Mouse (Mus musculus): ENCODE measurements at regions not wholly inside any gene's neighbourhood (a gene's known extent, or its start where the extent isn't known, plus 50 kb on each side); places are given as distances from the start of the nearest gene placed in this dataset.
"Not testable (repeated sequence)": the region's sequence is repeated elsewhere in the genome, so short reads cannot be mapped to it uniquely, and the experiment has no call there.

DNA sequence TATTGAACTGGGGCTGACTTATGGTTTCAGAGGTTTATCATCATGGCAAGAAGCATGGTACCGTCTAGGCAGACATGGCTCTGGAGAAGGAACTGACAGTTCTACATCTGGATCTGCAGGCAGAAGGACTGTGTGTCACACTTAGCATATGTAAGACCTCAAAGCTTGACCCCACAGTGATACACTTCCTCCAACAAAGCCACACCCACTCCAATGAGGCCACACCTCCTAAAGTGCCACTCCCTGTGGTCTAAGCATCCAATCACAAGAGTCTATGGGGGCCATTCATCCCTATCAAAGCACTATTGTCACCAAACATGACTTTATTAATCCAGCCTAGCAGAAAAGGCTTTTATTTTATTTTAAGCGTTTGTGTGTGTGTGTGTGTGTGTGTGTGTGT, 96.2 kb upstream of the Fam3c start:
- H3K4me3 ChIP-seq = no peak overlapping the region
- no peaks in the 10 kb centered on the region for H3K9me3 ChIP-seq
- no peaks in the 10 kb centered on the region for H3K27me3 ChIP-seq
- 86% methylated on average over 2 of the region's 2 CpGs for WGBS
- no peak overlapping the region for H3K4me2 ChIP-seq
- no peak overlapping the region for H3K9ac ChIP-seq
- no peak for ATAC-seq (ENCODE audit: low FRiP score, low read depth)
- H3K36me3 ChIP-seq = no peaks in the 10 kb centered on the region
- no peaks in the 10 kb centered on the region for H3K4me1 ChIP-seq (replicated peaks)
- H3K27ac ChIP-seq (replicated peaks) = no peak overlapping the region

DNA sequence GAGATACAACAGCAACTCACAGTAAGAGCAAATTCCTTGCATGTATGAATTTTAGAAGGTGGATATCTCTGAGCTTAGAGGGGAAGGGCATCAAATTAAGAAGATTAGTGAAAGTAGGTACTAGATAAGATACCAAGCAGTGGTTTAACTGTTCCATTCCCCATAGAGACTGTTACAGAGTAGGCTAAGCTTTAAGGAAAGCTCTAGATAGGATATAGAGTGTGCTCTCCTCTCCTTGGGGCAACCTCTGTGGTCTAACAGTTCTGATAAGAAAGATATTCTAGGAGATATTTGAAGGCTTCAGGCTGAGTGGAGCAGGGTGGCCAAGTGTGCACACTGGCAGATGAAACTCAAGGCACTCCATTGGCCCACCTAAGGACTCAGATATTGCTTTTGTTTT, 94.5 kb upstream of the Fam3c start:
- Histone ChIP-seq H3K27me3 (no peaks in the 10 kb centered on the region), H3K4me2 (no peak overlapping the region), H3K36me3 (no peaks in the 10 kb centered on the region), H3K9ac (no peak overlapping the region), H3K9me3 (no peaks in the 10 kb centered on the region), H3K27ac (replicated peaks) (no peak overlapping the region), H3K4me3 (no peak overlapping the region), H3K4me1 (replicated peaks) (no peaks in the 10 kb centered on the region)
- no peak for ATAC-seq (ENCODE audit: low FRiP score, low read depth)

DNA sequence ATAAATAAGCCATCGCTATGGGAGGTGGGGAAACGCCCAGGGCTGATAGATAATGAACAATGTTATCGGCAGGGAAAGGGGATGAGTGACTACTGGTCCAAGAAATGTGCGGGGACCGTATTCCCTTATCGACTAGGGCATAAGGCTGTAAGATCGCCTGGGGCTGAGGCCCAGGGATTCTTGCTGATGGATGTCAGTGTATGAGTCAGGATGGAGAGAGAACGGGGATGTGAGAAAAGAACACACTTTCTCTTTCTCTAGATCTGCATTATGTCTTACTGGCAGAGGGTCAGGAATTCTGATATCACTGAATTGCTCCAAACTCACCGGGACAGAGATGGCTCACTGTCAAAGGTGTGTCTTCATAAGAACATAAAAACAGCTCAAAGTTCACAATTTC, 92.9 kb upstream of the Fam3c start:
- ATAC-seq (ENCODE audit: low FRiP score, low read depth) = no peak
- no peaks in the 10 kb centered on the region for H3K27me3 ChIP-seq
- 92% methylated on average over 9 of the region's 9 CpGs for WGBS

DNA sequence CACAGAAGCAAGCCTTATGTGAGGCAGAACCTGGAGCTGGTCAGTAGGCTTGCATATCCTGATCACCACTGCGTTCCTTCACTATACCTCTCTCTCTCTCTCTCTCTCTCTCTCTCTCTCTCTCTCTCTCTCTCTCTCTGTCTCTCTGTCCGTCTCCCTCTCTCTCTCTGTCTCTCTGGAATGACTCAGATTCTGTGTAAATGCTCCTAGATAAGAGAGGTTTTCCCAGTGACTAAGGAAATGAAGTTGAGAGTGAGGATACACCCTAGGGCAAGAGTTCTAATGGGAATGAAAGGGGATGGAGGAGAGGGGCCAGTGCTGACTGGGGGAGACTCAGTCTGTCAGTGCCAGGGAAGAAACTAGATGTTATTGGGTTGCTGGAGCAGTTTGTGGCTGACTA, 91.6 kb upstream of the Fam3c start:
- H3K4me3 ChIP-seq = no peak overlapping the region
- ATAC-seq (ENCODE audit: low FRiP score, low read depth) = no peak
- H3K9ac ChIP-seq = no peak overlapping the region
- H3K4me2 ChIP-seq = no peak overlapping the region
- 72% methylated on average over 2 of the region's 2 CpGs for WGBS
- no peaks in the 10 kb centered on the region for H3K9me3 ChIP-seq
- H3K27ac ChIP-seq (replicated peaks) = no peak overlapping the region
- H3K36me3 ChIP-seq = no peaks in the 10 kb centered on the region
- H3K4me1 ChIP-seq (replicated peaks) = no peaks in the 10 kb centered on the region
- H3K27me3 ChIP-seq = no peaks in the 10 kb centered on the region

More for the DNA sequence above, 92.9 kb upstream of the Fam3c start:
- H3K9ac ChIP-seq = no peak overlapping the region
- no peak overlapping the region for H3K4me3 ChIP-seq
- H3K36me3 ChIP-seq = no peaks in the 10 kb centered on the region
- no peaks in the 10 kb centered on the region for H3K9me3 ChIP-seq
- H3K27ac ChIP-seq (replicated peaks) = no peak overlapping the region
- H3K4me2 ChIP-seq = no peak overlapping the region
- H3K4me1 ChIP-seq (replicated peaks) = no peaks in the 10 kb centered on the region

DNA sequence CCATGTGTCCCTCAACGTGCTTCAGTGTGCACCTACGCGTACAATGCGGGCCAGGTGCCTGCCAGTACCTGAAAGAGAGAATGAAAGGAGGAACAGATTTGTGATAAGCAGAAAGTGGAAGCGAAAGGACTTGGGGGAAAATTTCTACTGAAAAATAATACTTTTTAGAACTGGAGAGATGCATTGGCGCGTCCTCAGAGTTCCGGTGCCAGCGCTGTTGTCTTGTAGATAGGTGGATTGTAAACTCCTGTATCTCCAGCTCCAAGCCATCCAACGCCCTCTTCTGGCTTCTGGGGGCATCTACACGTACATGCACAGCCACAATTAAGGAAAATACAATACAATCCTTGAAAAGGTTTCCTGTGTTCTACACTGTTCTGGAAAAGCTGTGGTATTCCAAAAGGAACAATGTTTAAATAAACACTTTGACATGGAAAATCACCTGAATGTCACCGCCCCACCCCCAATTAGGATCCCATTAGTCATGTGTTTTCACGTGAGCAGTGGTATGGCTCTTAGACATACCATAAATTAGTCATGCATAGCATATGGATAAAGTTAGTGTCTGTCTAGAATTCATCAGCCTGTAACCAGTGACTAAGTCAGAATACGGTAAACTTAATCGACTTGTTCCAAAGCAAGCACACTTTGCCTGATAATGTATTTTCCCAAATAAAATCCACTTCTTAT, 90.7 kb upstream of the Fam3c start:
- 86% methylated on average over 15 of the region's 15 CpGs for WGBS
- no peak for ATAC-seq (ENCODE audit: low FRiP score, low read depth)
- H3K27me3 ChIP-seq = no peaks in the 10 kb centered on the region
- no peak overlapping the region for H3K9ac ChIP-seq
- no peak overlapping the region for H3K4me2 ChIP-seq
- no peak overlapping the region for H3K27ac ChIP-seq (replicated peaks)
- no peaks in the 10 kb centered on the region for H3K4me1 ChIP-seq (replicated peaks)
- H3K9me3 ChIP-seq = no peaks in the 10 kb centered on the region
- H3K4me3 ChIP-seq = no peak overlapping the region
- H3K36me3 ChIP-seq = no peaks in the 10 kb centered on the region

DNA sequence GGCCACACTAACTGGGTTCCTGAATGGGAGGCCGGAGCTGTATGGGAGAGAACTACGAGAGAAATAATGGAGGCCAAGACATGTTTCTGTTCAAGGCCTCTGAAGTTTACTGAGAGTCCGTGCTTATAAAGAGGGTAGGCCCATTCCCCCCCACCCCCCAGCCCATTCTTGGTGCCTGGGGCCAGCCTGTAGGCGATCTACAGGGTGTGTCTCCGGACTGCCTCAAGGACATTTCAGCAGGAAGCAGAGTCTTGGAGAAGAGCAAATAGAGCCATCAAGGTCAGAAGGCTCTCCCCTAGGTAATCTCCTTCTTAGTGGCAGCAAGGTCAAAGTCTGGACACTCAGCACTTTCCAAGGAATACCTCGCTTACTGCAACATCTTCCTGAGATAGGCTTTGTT, 88.8 kb upstream of the Fam3c start:
- H3K27me3 ChIP-seq; H3K36me3 ChIP-seq; ATAC-seq (ENCODE audit: low FRiP score, low read depth); H3K4me1 ChIP-seq (replicated peaks); H3K4me3 ChIP-seq; H3K9me3 ChIP-seq; H3K9ac ChIP-seq; H3K4me2 ChIP-seq; H3K27ac ChIP-seq (replicated peaks): not testable (repeated sequence)
- WGBS = 93% methylated on average over 6 of the region's 6 CpGs

DNA sequence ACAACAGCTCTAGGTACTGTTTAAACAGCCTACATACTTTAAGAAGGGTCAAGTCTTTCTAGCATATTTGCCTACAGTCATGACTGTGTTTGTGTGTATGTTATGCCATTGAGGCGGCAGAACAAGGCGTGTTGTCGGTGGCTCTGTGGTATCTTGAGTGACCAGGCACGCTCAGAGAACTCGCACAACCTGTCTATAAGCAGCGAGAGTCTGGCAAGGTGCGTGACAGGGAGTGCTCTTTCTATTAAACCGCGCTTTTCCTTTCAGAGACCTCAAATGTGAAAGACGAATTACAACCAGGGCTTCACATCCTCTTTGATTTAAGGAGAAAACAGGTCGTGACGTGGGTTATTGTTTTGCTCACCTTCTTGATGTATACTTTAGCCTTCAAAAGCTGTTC, 88.2 kb upstream of the Fam3c start:
- no peaks in the 10 kb centered on the region for H3K36me3 ChIP-seq
- no peaks in the 10 kb centered on the region for H3K27me3 ChIP-seq
- H3K4me1 ChIP-seq (replicated peaks) = no peaks in the 10 kb centered on the region
- no peak overlapping the region for H3K27ac ChIP-seq (replicated peaks)
- H3K4me2 ChIP-seq = no peak overlapping the region
- no peak for ATAC-seq (ENCODE audit: low FRiP score, low read depth)
- WGBS = 90% methylated on average over 12 of the region's 12 CpGs
- no peak overlapping the region for H3K4me3 ChIP-seq
- H3K9me3 ChIP-seq = no peaks in the 10 kb centered on the region
- H3K9ac ChIP-seq = no peak overlapping the region

DNA sequence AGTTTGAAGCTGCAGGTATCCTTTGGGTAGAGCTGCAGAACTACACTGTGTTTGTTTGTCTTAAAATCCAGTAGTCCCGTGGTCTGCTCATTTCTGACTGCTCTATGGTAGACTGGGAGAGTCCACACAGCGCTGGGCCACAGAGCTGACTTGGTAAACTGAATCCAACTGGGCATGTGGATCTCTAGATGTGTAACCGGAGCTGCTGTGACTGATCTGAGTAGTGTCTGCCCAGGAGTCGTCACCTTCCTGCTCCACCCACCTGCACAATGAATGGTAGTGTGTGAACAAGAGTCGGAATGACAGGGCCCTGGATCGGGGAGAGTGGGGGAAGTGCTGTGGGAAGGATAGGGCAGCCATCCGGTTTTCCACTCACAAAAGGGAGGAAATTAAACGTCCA, 87.5 kb upstream of the Fam3c start:
- Histone ChIP-seq H3K9ac (no peak overlapping the region), H3K4me1 (replicated peaks) (no peaks in the 10 kb centered on the region), H3K9me3 (no peaks in the 10 kb centered on the region), H3K4me3 (no peak overlapping the region), H3K4me2 (no peak overlapping the region), H3K36me3 (no peaks in the 10 kb centered on the region), H3K27me3 (no peaks in the 10 kb centered on the region), H3K27ac (replicated peaks) (no peak overlapping the region)
- 61% methylated on average over 8 of the region's 8 CpGs for WGBS
- no peak; the same call in 1 of the 2 replicates for ATAC-seq (ENCODE audit: low FRiP score, low read depth)

DNA sequence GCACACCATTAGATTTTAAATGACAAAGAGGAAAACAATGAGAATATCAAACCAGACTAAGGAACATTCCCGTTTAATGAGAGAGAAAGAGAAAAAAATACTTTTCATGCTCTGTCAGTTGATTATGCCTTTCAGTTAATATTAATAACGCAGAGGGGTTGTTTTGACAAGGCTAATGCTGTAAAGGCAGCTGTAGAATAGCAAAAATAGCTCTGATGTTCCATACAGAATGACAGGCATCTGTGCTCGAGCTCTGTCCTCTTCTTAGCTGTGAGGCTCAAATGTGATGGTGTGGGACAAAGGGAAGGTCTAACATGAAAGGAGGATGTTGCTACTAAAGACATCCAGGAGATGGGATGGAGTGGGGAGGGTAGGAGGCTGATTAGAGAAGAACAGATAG, 87.1 kb upstream of the Fam3c start:
- Histone ChIP-seq H3K4me1 (replicated peaks) (no peaks in the 10 kb centered on the region), H3K27me3 (no peaks in the 10 kb centered on the region), H3K27ac (replicated peaks) (no peak overlapping the region), H3K4me3 (no peak overlapping the region), H3K4me2 (no peak overlapping the region), H3K9ac (no peak overlapping the region), H3K9me3 (no peaks in the 10 kb centered on the region), H3K36me3 (no peaks in the 10 kb centered on the region)
- 71% methylated on average over 3 of the region's 3 CpGs for WGBS
- ATAC-seq (ENCODE audit: low FRiP score, low read depth) = no peak

DNA sequence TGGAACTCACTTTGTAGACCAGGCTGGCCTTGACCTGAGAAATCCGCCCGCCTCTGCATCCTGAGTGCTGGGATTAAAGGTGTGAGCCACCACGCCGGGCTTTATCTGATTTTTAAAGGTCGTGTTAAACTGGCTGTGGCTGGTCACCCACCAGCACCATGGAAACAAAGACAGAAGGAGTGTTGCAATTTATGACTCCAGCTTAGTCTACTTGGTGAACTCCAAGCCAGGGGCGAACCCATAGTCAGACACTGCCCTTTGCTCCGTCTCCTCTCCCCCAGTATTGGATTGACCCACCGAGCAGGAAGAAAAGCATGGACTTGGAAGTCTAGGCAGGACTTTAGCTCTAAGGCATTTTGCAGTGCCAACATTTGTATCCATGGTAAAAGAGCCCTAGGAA, 86.5 kb upstream of the Fam3c start:
- no peak for ATAC-seq (ENCODE audit: low FRiP score, low read depth)
- no peaks in the 10 kb centered on the region for H3K9me3 ChIP-seq
- no peak overlapping the region for H3K9ac ChIP-seq
- H3K27ac ChIP-seq (replicated peaks) = no peak overlapping the region
- H3K36me3 ChIP-seq = no peaks in the 10 kb centered on the region
- 86% methylated on average over 8 of the region's 8 CpGs for WGBS
- H3K4me3 ChIP-seq = no peak overlapping the region
- H3K27me3 ChIP-seq = no peaks in the 10 kb centered on the region
- no peak overlapping the region for H3K4me2 ChIP-seq
- no peaks in the 10 kb centered on the region for H3K4me1 ChIP-seq (replicated peaks)

DNA sequence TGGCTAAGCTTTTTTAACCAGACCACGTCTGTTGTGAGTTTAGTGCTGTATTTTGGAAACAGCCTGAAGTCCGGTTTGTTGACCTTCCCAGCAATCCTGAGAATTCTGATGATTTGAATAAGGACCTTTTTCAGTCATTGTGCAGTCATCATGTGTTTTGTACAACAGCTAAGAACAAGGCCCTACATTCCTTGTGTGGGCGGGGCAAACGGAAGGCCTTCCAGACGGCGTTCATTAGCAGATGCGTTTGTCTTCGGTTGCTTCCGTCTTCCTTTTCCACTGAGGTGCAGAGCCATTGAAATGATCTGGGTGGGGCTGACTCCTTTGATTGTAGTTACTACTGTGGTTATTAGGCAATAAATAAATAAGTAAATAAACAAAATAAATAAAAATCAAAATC, 83.8 kb upstream of the Fam3c start:
- Histone ChIP-seq H3K27me3 (no peaks in the 10 kb centered on the region), H3K27ac (replicated peaks) (no peak overlapping the region), H3K4me3 (no peak overlapping the region), H3K9ac (no peak overlapping the region), H3K9me3 (no peaks in the 10 kb centered on the region), H3K4me1 (replicated peaks) (no peaks in the 10 kb centered on the region), H3K4me2 (no peak overlapping the region), H3K36me3 (no peaks in the 10 kb centered on the region)
- WGBS = 86% methylated on average over 9 of the region's 9 CpGs
- no peak for ATAC-seq (ENCODE audit: low FRiP score, low read depth)

DNA sequence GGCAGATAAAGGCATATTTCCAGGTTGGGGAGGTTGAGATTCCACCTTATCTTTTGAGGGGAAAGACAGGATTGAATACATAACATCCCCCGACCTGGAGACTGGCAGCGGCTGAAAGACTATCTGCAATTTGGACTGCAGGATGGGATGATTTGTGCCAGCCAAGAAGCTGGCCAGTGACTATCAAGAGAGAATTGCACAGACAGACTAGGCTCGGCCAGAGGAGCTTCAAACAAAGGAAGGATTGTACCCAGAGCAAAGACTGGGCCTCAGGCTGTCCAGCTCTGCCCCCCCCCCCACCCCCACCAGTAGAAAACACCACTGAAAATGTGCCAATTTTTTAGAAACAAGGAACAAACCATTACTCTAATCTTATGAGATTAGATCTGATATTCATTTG, 73.0 kb upstream of the Fam3c start:
- WGBS = 45% methylated on average over 3 of the region's 3 CpGs
- Histone ChIP-seq H3K27me3 (no peaks in the 10 kb centered on the region), H3K9me3 (no peaks in the 10 kb centered on the region), H3K27ac (replicated peaks) (0 out of 2 replicates have a peak overlapping the region, but pooled peaks have one; percentile 45), H3K9ac (no peak overlapping the region), H3K36me3 (no peaks in the 10 kb centered on the region), H3K4me1 (replicated peaks) (no peaks in the 10 kb centered on the region), H3K4me3 (no peak overlapping the region), H3K4me2 (no peak overlapping the region)
- peak; percentile 85 for ATAC-seq (ENCODE audit: low FRiP score, low read depth)

DNA sequence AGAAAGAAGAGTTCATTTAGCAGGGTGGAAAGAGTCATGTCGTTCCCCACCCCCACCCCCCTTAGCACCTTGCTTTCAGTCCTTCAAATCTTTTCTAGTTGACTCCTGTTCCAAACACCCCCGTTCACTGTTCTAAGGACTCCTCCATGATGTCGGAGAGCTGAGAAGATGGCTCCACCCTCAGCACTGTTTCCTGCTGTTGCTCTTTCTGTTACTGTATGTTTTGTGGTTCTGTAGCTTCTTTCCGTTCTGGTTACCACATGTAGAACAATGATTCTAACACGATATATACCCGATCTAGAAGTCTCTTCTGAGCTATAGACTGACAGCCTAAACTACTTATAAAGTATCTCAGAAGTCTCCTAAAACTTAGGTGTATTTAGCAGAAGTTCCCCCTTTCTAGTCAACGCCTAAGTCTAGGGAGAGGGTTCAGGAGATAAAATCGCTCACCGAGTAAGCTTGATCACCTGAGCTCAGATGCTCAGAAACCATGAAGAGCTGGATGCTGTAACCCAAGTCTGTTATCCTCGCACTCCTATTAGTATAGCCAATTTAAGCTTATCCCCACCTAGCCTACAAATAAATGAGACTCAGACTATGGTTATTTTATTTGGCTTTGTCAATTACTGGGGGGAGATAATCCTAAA, 68.2 kb upstream of the Fam3c start:
- no peak overlapping the region for H3K4me3 ChIP-seq
- WGBS = 92% methylated on average over 10 of the region's 10 CpGs
- no peaks in the 10 kb centered on the region for H3K27me3 ChIP-seq
- H3K4me2 ChIP-seq = no peak overlapping the region
- H3K36me3 ChIP-seq = no peaks in the 10 kb centered on the region
- H3K27ac ChIP-seq (replicated peaks) = no peak overlapping the region
- no peaks in the 10 kb centered on the region for H3K4me1 ChIP-seq (replicated peaks)
- no peaks in the 10 kb centered on the region for H3K9me3 ChIP-seq
- no peak for ATAC-seq (ENCODE audit: low FRiP score, low read depth)
- no peak overlapping the region for H3K9ac ChIP-seq

Measured in hindbrain, embryonic 15.5 days (tissue).